Mouse (Mus musculus) urinary bladder, adult 2 months (tissue): ENCODE results near the gene Pdzd7. TPM values are rescaled to one million over a fixed set of nuclear protein-coding genes. Genes with fewer than 3 reads are reported as not detected.
A peak's percentile ranks its signal among the peaks of the same experiment; 100 is the strongest.

Experiments
- DNase-seq: peaks from one replicate; pipeline ENCODE4 v3.0.0; 2022; ENCODE audit warnings: low spot score
- polyA plus RNA-seq: library from polyadenylated mRNA; depleted of rRNA; stranded (reverse); fragments of >200 nt; gene quantifications from 2 replicates; pipeline ENCODE4 v1.2.3, GENCODE M21; 2012

The Pdzd7 gene
- polyA plus RNA-seq, 1 experiment: 1.1 TPM

GRCm38 (mm10) chr19:45030746-45031693 is 14.5 kb downstream of the Pdzd7 start:
- DNase-seq: no peak

GRCm38 (mm10) chr19:45030111-45030510 is 15.4 kb downstream of the Pdzd7 start:
- DNase-seq: no peak

- no peak for DNase-seq
Measured at GRCm38 (mm10) chr19:45029571-45029970, 15.9 kb downstream of the Pdzd7 start.

GRCm38 (mm10) chr19:45028746-45029145 is 16.8 kb downstream of the Pdzd7 start:
- no peak for DNase-seq

- DNase-seq: no peak
Measured at GRCm38 (mm10) chr19:45027848-45028247, 17.7 kb downstream of the Pdzd7 start.

- no peak for DNase-seq
Measured at GRCm38 (mm10) chr19:45026958-45027670, 18.4 kb downstream of the Pdzd7 start.

- DNase-seq: no peak
Measured at GRCm38 (mm10) chr19:45025937-45026568, 19.5 kb downstream of the Pdzd7 start.

- no peak for DNase-seq
Measured at GRCm38 (mm10) chr19:45024775-45025174, 20.7 kb downstream of the Pdzd7 start.

GRCm38 (mm10) chr19:45023993-45024392 is 21.5 kb downstream of the Pdzd7 start:
- no peak for DNase-seq

- DNase-seq: no peak
Measured at GRCm38 (mm10) chr19:45021362-45021761, 24.2 kb downstream of the Pdzd7 start.

GRCm38 (mm10) chr19:45020348-45020747 is 25.2 kb downstream of the Pdzd7 start:
- no peak for DNase-seq

- no peak for DNase-seq
Measured at GRCm38 (mm10) chr19:45018351-45018831, 27.1 kb downstream of the Pdzd7 start.

GRCm38 (mm10) chr19:45017909-45018308 is 27.6 kb downstream of the Pdzd7 start:
- DNase-seq: peak; percentile 90

GRCm38 (mm10) chr19:45017216-45017771 is 28.2 kb downstream of the Pdzd7 start:
- DNase-seq: peak; percentile 69

- DNase-seq: no peak
Measured at GRCm38 (mm10) chr19:45016341-45017215, 28.9 kb downstream of the Pdzd7 start.

- DNase-seq: peak; percentile 60
Measured at GRCm38 (mm10) chr19:45015518-45016281, 29.8 kb downstream of the Pdzd7 start.

- peak; percentile 66 for DNase-seq
Measured at GRCm38 (mm10) chr19:45014981-45015402, 30.5 kb downstream of the Pdzd7 start.

GRCm38 (mm10) chr19:45014335-45014971 is 31.1 kb downstream of the Pdzd7 start, which contains the start of gene Lzts2:
Gene Lzts2, plus strand, starts transcription at chr19:45014414.
- no peak for DNase-seq

GRCm38 (mm10) chr19:45013581-45014225 is 31.8 kb downstream of the Pdzd7 start:
- DNase-seq: no peak
